Mouse (Mus musculus) embryo, embryonic 10 days (tissue): ENCODE measurements around the gene Olfr615.
"Not testable (repeated sequence)": the region's sequence is repeated elsewhere in the genome, so short reads cannot be mapped to it uniquely, and the experiment has no call there.

Source experiments
- DNase-seq: peaks from one replicate; pipeline ENCODE4 v3.0.0-alpha.2; 2015; ENCODE audit warnings: low spot score

The Olfr615 gene

GRCm38 (mm10) chr7:103555779-103556178, at the start of gene Olfr615:
Gene Olfr615, plus strand, starts transcription at chr7:103556079.
- DNase-seq = no peak

- no peak for DNase-seq
Measured at GRCm38 (mm10) chr7:103512022-103512421, 43.9 kb upstream of the Olfr615 start, which contains the start of gene Olfr610. Gene Olfr610, minus strand, starts transcription at chr7:103512122.

DNA sequence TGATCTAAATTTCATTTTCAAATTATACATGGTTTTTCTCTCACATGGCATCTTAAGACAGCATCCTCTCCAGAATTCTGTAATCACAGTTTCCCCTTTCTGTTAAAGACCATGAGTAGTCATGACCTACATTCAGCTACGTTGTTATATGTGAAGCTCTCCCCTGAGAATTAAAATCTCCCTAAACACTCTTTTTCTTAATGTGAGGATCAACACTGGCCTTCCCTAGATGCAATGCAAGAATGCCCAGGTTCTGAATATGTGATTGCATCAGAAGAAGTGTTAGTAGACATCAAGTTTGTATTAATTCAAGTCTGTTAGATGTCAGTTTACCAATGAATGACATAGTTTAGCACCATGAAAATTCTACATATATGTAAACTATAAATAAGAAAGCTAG, 35.1 kb upstream of the Olfr615 start, which contains the start of gene Olfr611:
TSS of gene Olfr611 (minus strand) at position 101 of the 400 bp plus-strand sequence.
- not testable (repeated sequence) for DNase-seq

DNA sequence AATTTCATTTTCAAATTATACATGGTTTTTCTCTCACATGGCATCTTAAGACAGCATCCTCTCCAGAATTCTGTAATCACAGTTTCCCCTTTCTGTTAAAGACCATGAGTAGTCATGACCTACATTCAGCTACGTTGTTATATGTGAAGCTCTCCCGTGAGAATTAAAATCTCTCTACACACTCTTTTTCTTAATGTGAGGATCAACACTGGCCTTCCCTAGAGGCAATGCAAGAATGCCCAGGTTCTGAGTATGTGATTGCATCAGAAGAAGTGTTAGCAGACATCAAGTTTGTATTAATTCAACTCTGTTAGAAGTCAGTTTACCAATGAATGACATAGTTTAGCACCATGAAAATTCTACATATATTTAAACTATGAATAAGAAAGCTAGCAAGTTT, 13.3 kb upstream of the Olfr615 start, which contains the start of gene Olfr612:
TSS of gene Olfr612 (minus strand) at position 101 of the 400 bp plus-strand sequence.
- not testable (repeated sequence) for DNase-seq

DNA sequence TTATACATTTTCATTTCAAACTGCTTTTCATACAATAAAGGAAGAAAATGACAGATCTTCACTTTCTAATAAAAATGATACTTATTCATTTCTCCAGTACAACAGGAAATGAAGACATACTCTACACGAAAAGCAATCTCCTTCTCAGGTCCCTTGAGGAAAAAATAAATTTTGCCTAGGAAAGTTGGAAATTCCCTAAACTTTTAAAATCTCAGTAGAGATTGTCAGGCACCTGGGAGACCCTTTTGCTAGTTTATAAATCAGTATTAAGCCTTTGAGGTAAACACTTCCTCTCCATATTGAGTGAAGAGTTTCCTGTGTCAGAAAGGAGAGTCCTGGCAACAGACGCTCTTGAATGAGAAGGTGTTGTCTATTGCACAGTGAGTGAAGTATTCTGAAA, 8.1 kb upstream of the Olfr615 start, which contains the start of gene Olfr613:
TSS of gene Olfr613 (plus strand) at position 301 of the 400 bp plus-strand sequence.
- DNase-seq = no peak

GRCm38 (mm10) chr7:103569043-103569442, 13.2 kb downstream of the Olfr615 start, which contains the start of gene Olfr616:
Gene Olfr616, minus strand, starts transcription at chr7:103569143.
- no peak for DNase-seq

- DNase-seq = no peak
Measured at GRCm38 (mm10) chr7:103572761-103573160, 16.9 kb downstream of the Olfr615 start, which contains the start of gene Olfr617. Gene Olfr617, plus strand, starts transcription at chr7:103573061.

DNA sequence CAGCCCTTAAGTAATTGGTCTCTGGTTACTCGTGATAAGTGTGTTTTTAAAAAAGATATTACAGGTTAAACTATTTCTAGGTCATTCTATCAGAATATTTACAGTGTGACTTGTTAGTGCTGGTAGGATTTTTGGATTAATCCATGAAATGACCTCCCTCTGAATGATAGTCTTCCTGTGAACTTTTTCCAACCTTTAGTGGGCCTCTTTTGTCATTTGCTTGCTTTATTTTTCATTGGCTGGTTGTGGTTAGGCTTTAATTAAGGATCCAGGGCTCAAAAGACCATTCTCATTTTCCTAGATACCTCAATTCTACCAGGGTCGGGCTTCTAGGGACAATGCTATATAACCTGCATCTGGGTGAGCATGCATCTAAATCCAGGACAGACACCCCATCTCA, 33.9 kb downstream of the Olfr615 start, which contains the start of gene Olfr618:
TSS of gene Olfr618 (plus strand) at position 301 of the 400 bp plus-strand sequence.
- DNase-seq = no peak

GRCm38 (mm10) chr7:103600275-103600674, 44.4 kb downstream of the Olfr615 start, which contains the start of gene Olfr619:
Gene Olfr619, plus strand, starts transcription at chr7:103600575.
- DNase-seq = no peak

GRCm38 (mm10) chr7:103607425-103607824, 51.5 kb downstream of the Olfr615 start:
- no peak for DNase-seq

DNA sequence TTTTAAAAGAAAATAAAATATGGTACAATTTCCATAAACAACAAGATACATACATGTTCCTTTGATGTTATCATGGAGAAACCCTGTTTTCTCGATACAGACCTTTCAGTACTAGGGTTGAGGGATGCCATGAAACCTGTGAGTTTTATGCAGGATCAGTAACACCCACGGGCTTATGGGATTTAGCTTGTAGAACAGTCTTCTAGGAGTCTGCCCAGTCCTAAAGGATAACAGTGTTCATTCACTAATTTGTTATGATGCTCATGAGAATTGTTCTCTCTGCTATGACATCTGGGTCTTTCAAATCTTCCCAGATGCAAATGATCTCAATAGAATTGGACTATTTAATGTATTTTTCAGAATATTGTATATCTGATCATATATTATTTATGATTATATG, 56.6 kb downstream of the Olfr615 start, which contains the start of gene Olfr620:
TSS of gene Olfr620 (minus strand) at position 101 of the 400 bp plus-strand sequence.
- DNase-seq = no peak
